Mouse (Mus musculus) embryonic facial prominence, embryonic 15.5 days (tissue): ENCODE data around the gene Arhgap28. TPM values are rescaled to one million over a fixed set of nuclear protein-coding genes. Genes with fewer than 3 reads are reported as not detected.

Source experiments
- ATAC-seq: fragments of 200-750 bp; cut with Nextera tagmentation; 2 replicates; pipeline ENCODE4 v1.8.0; 2017; ENCODE audit warnings: low read depth, moderate TSS enrichment; ENCODE audit not compliant: insufficient number of reproducible peaks, low FRiP score, low TSS enrichment
- H3K27ac ChIP-seq: fragments of 300-500 bp; sonication (generic); replicated peaks from 2 replicates; pipeline ENCODE4 v1.5.1; 2015; ENCODE audit warnings: mild to moderate bottlenecking, inconsistent platforms
- H3K27me3 ChIP-seq: fragments of 300-500 bp; sonication (generic); 2 replicates; pipeline ENCODE4 v1.6.1; 2015; ENCODE audit warnings: inconsistent platforms
- H3K36me3 ChIP-seq: fragments of 300-500 bp; sonication (generic); 2 replicates; pipeline ENCODE4 v1.6.1; 2015; ENCODE audit warnings: mild to moderate bottlenecking, inconsistent platforms
- H3K4me1 ChIP-seq: fragments of 300-500 bp; sonication (generic); 2 replicates; pipeline ENCODE4 v1.6.1; 2015; ENCODE audit warnings: inconsistent platforms
- H3K4me2 ChIP-seq: fragments of 300-500 bp; sonication (generic); replicated peaks from 2 replicates; pipeline ENCODE4 v1.6.1; 2015; ENCODE audit warnings: mild to moderate bottlenecking, inconsistent platforms
- H3K4me3 ChIP-seq: fragments of 300-500 bp; sonication (generic); replicated peaks from 2 replicates; pipeline ENCODE4 v1.5.1; 2015; ENCODE audit warnings: mild to moderate bottlenecking, inconsistent platforms
- H3K9ac ChIP-seq: fragments of 300-500 bp; sonication (generic); 2 replicates; pipeline ENCODE4 v1.6.1; 2015; ENCODE audit warnings: inconsistent platforms
- H3K9me3 ChIP-seq: fragments of 300-500 bp; sonication (generic); replicated peaks from 2 replicates; pipeline ENCODE4 v1.6.1; 2016; ENCODE audit warnings: inconsistent platforms
- WGBS: fragments of 180-500 bp; shearing (Covaris S2); methylation state at CpG from one replicate; pipeline ENCODE4 v1.1.7; 2015; 5-methylcytosine and 5-hydroxymethylcytosine counted together
- polyA plus RNA-seq: library from polyadenylated mRNA; unstranded; fragments of >200 nt; fragmentation: Nextera tagmentation; extraction: Ambion mirVana; gene quantifications from 2 replicates; pipeline ENCODE4 v1.2.1, GENCODE M21; 2015

The Arhgap28 gene
- polyA plus RNA-seq, 1 experiment from 2014 or later = 47.3 TPM

DNA sequence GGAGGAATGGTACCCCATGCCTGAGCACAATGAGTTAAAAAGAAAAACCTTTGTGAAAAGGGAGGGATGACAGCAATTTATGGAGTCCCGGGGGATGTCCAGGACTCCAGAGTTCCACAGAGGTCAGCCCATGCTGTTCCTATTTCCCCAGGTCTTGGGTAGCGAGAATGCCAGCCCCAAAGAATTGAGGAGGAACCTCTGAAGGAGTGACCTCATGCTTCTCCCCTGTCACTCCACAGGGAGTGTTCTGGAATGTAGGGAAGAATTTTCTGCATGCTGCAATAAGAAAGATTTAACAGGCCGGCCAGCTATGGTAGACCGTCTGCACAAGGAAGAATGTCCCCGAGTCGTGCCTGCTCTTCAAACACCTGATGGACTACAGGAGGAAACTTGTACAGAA lies 72.5 kb downstream of the Arhgap28 start:
- H3K9me3 ChIP-seq = no peaks in the 10 kb centered on the region
- WGBS = 66% methylated on average over 6 of the region's 6 CpGs
- H3K4me1 ChIP-seq = no peaks in the 10 kb centered on the region
- no peak overlapping the region for H3K4me2 ChIP-seq
- no peak overlapping the region for H3K9ac ChIP-seq
- H3K27ac ChIP-seq = no peak overlapping the region
- no peak overlapping the region for H3K4me3 ChIP-seq
- H3K36me3 ChIP-seq = peaks cover 20% of the 10 kb centered on the region
- ATAC-seq = no peak
- no peaks in the 10 kb centered on the region for H3K27me3 ChIP-seq

- H3K36me3 ChIP-seq = peaks cover 20% of the 10 kb centered on the region
- no peak overlapping the region for H3K4me2 ChIP-seq
- H3K4me3 ChIP-seq = no peak overlapping the region
- no peaks in the 10 kb centered on the region for H3K9me3 ChIP-seq
- 86% methylated on average over 3 of the region's 3 CpGs for whole genome bisulfite sequencing
- H3K27me3 ChIP-seq = no peaks in the 10 kb centered on the region
- no peak overlapping the region for H3K9ac ChIP-seq
- H3K4me1 ChIP-seq = no peaks in the 10 kb centered on the region
- no peak overlapping the region for H3K27ac ChIP-seq
- no peak for ATAC-seq
Observed at GRCm38 (mm10) chr17:67930957-67931356, 73.0 kb downstream of the Arhgap28 start.

- Histone ChIP-seq H3K27me3 (no peaks in the 10 kb centered on the region), H3K4me2 (no peak overlapping the region), H3K4me1 (no peaks in the 10 kb centered on the region), H3K9me3 (no peaks in the 10 kb centered on the region), H3K4me3 (no peak overlapping the region), H3K27ac (no peak overlapping the region), H3K9ac (no peak overlapping the region), H3K36me3 (peaks cover 20% of the 10 kb centered on the region)
- WGBS = 87% methylated on average over 3 of the region's 3 CpGs
- no peak for ATAC-seq
Observed at GRCm38 (mm10) chr17:67930467-67930866, 73.5 kb downstream of the Arhgap28 start.

DNA sequence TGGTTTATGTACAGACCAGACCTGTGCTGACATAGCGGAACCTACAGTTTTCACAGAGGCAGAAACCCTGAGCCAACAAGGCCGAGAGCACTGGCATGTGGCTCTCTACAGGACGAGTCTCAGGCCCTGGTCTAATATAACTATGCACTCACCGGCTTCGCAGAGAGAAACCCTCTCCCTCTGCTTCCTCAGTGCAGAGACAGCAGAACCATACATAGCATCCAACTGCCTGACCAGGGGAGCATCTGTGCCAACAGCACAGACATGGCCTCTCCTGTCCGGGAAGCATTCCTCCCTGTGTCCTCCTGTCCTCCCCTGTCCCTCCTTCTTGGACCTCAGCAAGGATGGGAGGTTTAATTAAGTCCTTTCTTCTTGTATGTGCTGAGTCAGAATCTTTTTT lies 75.6 kb downstream of the Arhgap28 start:
- WGBS = 81% methylated on average over 6 of the region's 6 CpGs
- peaks cover 17% of the 10 kb centered on the region for H3K36me3 ChIP-seq
- H3K4me3 ChIP-seq = no peak overlapping the region
- no peaks in the 10 kb centered on the region for H3K27me3 ChIP-seq
- H3K4me2 ChIP-seq = no peak overlapping the region
- H3K4me1 ChIP-seq = no peaks in the 10 kb centered on the region
- no peak overlapping the region for H3K27ac ChIP-seq
- no peak overlapping the region for H3K9ac ChIP-seq
- no peak for ATAC-seq
- H3K9me3 ChIP-seq = no peaks in the 10 kb centered on the region

DNA sequence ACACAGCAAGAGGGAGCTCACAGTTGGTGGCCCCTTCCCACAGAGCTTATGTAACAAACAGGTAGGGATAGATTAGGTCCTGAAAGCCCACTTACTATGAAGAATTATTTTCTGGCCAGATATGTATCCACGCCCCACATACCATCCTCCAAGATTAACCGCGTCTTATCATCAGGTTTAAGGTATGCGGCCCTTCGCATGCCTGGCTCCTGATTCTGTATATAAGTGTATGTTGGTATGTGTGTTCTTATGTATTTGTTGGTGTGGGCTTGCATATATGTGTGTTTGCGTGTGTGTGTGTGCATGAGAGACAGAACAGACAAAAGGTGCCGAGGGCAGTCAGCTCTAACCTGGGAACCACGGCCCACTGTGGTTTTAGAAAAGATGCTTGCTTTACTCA lies 76.1 kb downstream of the Arhgap28 start:
- no peak overlapping the region for H3K9ac ChIP-seq
- no peaks in the 10 kb centered on the region for H3K9me3 ChIP-seq
- H3K27me3 ChIP-seq = no peaks in the 10 kb centered on the region
- H3K4me2 ChIP-seq = no peak overlapping the region
- ATAC-seq = no peak
- peaks cover 13% of the 10 kb centered on the region for H3K36me3 ChIP-seq
- no peaks in the 10 kb centered on the region for H3K4me1 ChIP-seq
- WGBS = 84% methylated on average over 8 of the region's 8 CpGs
- H3K4me3 ChIP-seq = no peak overlapping the region
- H3K27ac ChIP-seq = no peak overlapping the region

DNA sequence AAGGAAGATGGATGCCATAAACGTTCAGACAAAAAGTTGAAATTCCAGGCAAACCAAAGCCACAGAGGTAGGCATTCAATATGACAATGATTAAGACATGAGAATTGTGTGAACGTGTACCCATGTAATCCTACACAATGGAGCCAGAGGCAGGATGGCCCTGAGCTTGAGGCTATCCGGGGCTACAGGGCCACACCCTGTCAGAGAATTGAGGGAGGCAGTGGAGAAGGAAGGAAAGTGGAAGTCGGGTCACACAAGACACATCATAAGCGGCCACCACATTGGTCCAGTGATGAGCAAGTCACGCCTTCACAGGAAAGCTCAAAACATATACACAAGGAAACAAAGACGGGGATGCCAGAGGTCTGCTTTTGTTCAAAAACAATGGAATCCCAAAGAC lies 84.0 kb downstream of the Arhgap28 start:
- H3K4me2 ChIP-seq = no peak overlapping the region
- 75% methylated on average over 7 of the region's 7 CpGs for WGBS
- H3K4me1 ChIP-seq = no peaks in the 10 kb centered on the region
- no peak overlapping the region for H3K4me3 ChIP-seq
- H3K36me3 ChIP-seq = no peaks in the 10 kb centered on the region
- no peak overlapping the region for H3K27ac ChIP-seq
- no peak for ATAC-seq
- H3K9me3 ChIP-seq = no peaks in the 10 kb centered on the region
- H3K9ac ChIP-seq = no peak overlapping the region
- no peaks in the 10 kb centered on the region for H3K27me3 ChIP-seq

DNA sequence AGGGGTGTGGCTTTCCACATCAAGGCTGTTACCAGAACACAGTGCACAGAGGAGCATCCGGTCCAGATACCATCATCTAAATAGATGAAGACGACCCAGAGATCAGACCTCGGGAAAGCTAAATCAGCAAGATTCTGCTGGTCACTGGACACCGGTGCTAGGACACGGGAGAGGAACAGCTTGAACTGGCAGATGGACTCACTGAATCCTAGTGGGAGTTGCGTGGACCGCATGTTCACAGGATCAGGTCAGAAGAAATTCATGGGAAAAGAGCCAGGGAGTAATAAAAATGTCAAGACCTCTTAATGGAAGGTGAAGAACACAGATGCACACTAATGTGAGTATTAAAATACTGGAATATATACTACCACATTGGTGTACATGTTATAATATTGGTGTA lies 85.7 kb downstream of the Arhgap28 start:
- no peak overlapping the region for H3K9ac ChIP-seq
- ATAC-seq = no peak
- no peak overlapping the region for H3K4me3 ChIP-seq
- peaks cover 7% of the 10 kb centered on the region; the same call in 1 of the 2 replicates for H3K4me1 ChIP-seq
- H3K36me3 ChIP-seq = no peaks in the 10 kb centered on the region
- H3K9me3 ChIP-seq = no peaks in the 10 kb centered on the region
- H3K4me2 ChIP-seq = no peak overlapping the region
- WGBS = 89% methylated on average over 7 of the region's 7 CpGs
- H3K27ac ChIP-seq = no peak overlapping the region
- no peaks in the 10 kb centered on the region for H3K27me3 ChIP-seq

GRCm38 (mm10) chr17:67916901-67917300 lies 87.0 kb downstream of the Arhgap28 start:
- Histone ChIP-seq H3K9me3 (no peaks in the 10 kb centered on the region), H3K4me1 (peaks cover 17% of the 10 kb centered on the region), H3K27ac (no peak overlapping the region), H3K36me3 (no peaks in the 10 kb centered on the region), H3K27me3 (no peaks in the 10 kb centered on the region), H3K9ac (no peak overlapping the region), H3K4me2 (no peak overlapping the region), H3K4me3 (no peak overlapping the region)
- no peak for ATAC-seq
- WGBS = 75% methylated on average over 2 of the region's 2 CpGs

DNA sequence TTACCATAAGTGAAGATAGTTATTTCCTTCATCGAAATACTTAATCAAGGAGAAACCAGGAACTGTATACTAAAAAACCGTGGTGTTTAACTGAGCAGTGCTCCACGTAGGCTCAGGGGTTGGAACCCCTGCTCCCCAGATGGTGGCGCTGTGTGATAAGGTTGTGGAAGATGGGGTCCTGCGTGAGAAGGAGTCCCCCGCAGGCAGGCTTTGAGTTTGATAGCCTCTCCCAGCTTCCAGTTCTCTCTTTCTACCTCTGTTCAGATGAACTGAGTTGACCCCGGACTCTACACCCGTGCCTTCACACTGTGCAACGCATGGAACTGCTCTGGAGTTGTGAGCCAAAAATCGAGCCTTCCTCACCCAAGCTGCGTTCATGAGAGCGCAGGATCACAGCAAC lies 91.3 kb downstream of the Arhgap28 start:
- H3K4me3 ChIP-seq = no peak overlapping the region
- H3K27ac ChIP-seq = 0 out of 2 replicates have a peak overlapping the region, but pooled peaks have one; percentile 25
- H3K4me1 ChIP-seq = peaks cover 34% of the 10 kb centered on the region
- no peak overlapping the region for H3K4me2 ChIP-seq
- 57% methylated on average over 12 of the region's 12 CpGs for WGBS
- no peaks in the 10 kb centered on the region for H3K27me3 ChIP-seq
- ATAC-seq = 0 out of 2 replicates have a peak, but pooled peaks have one; percentile 46
- H3K36me3 ChIP-seq = 0 out of 2 replicates have a peak, but pooled peaks cover 1% of the 10 kb centered on the region
- no peak overlapping the region for H3K9ac ChIP-seq
- H3K9me3 ChIP-seq = no peaks in the 10 kb centered on the region

- Histone ChIP-seq H3K4me3 (no peak overlapping the region), H3K9me3 (no peaks in the 10 kb centered on the region), H3K27ac (peak overlapping the region; percentile 25; the same call in 1 of the 2 replicates), H3K27me3 (no peaks in the 10 kb centered on the region), H3K36me3 (0 out of 2 replicates have a peak, but pooled peaks cover 4% of the 10 kb centered on the region), H3K4me1 (peaks cover 36% of the 10 kb centered on the region), H3K9ac (no peak overlapping the region), H3K4me2 (no peak overlapping the region)
- ATAC-seq = no peak
- 61% methylated on average over 11 of the region's 11 CpGs for WGBS
Observed at GRCm38 (mm10) chr17:67912051-67912450, 91.9 kb downstream of the Arhgap28 start.

GRCm38 (mm10) chr17:67908537-67908936 lies 95.4 kb downstream of the Arhgap28 start:
- no peaks in the 10 kb centered on the region for H3K9me3 ChIP-seq
- peaks cover 32% of the 10 kb centered on the region for H3K4me1 ChIP-seq
- H3K36me3 ChIP-seq = 0 out of 2 replicates have a peak, but pooled peaks cover 4% of the 10 kb centered on the region
- no peak for ATAC-seq
- H3K4me3 ChIP-seq = no peak overlapping the region
- WGBS = 67% methylated on average over 4 of the region's 4 CpGs
- no peak overlapping the region for H3K27ac ChIP-seq
- H3K9ac ChIP-seq = no peak overlapping the region
- no peaks in the 10 kb centered on the region for H3K27me3 ChIP-seq
- H3K4me2 ChIP-seq = no peak overlapping the region

DNA sequence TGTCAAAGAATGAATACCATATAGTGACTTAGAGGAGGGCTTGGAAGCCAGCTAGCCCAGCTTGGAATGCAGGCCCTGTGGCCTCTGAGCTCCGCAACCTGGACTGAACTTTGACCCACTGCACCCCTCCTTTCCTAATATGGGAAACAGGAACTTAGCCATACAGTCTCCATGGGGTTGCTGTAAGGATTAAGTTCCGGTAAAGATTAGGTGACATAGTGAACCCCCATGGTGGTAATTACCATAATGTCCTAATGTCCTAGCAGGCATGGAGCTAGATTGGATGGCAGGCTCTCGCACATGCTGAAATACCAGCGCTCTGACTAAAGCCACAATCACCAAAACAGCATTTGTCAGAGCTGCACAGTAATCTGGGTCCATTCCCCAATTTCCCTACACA lies 95.8 kb downstream of the Arhgap28 start:
- peaks cover 29% of the 10 kb centered on the region for H3K4me1 ChIP-seq
- H3K27ac ChIP-seq = no peak overlapping the region
- H3K9ac ChIP-seq = no peak overlapping the region
- H3K4me3 ChIP-seq = no peak overlapping the region
- WGBS = 81% methylated on average over 4 of the region's 4 CpGs
- 0 out of 2 replicates have a peak, but pooled peaks cover 4% of the 10 kb centered on the region for H3K36me3 ChIP-seq
- H3K27me3 ChIP-seq = no peaks in the 10 kb centered on the region
- H3K9me3 ChIP-seq = no peaks in the 10 kb centered on the region
- no peak for ATAC-seq
- no peak overlapping the region for H3K4me2 ChIP-seq
